ENCODE assay signal across 19 mouse cellular contexts in the genomic region with DNA sequence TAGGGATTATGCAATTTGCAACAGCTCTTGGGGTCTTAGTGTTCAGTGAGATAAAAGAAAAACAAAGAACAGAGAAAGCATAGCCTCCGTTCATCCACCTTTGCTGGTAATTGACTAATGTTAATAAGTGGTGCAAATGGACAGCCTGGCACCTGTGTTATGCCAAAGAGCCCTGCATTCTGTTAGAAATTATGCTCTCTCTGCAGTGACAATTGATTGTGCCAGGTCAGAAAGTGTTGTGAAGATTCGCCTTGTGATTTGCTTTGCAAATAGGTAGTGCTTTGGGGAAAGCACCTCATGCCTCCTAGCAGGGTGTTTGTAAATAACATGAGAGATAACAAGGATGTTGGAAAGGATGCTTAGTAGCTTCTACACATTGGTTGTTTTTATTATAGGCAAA.
A peak's percentile ranks its signal among the peaks of the same experiment; 100 is the strongest.
DNase-seq lines count a peak whose midpoint lies in the region; ATAC-seq and TF ChIP-seq lines count a peak whose summit lies in the region.
"Had no signal": no experiment of that assay in that cellular context is flagged by ENCODE, and none has a peak within 500 bp of the region (broad histone marks: within the 10 kb centered on the region; RNA-seq: fewer than 3 reads in every experiment).

No protein-coding gene starts in this region.

- no peaks in the 10 kb centered on the region for H3K27me3 ChIP-seq in cerebellum, adult 2 months (ENCODE audit: control insufficient read depth, insufficient read depth, low read length)
- H3K27me3 ChIP-seq: embryonic facial prominence, embryonic 12.5 days; forebrain, embryonic 15.5 days; hindbrain, embryonic 13.5 days had no signal

- peak; percentile 82 for ATAC-seq in cerebellum, adult (ENCODE audit: insufficient number of reproducible peaks, low FRiP score, low TSS enrichment)
- ATAC-seq: CD4-positive, CD25-positive, alpha-beta regulatory T cell, adult 4 months; forebrain, embryonic 15.5 days; hindbrain, postnatal 0 days had no signal

- no peak for TF ChIP-seq POLR2A in cerebellum, adult 2 months (IDR thresholded peaks at IDR 0.05; ENCODE audit: borderline replicate concordance, insufficient read depth, low read length)

- WGBS in cerebellum, adult 2 months = 12% methylated on average over 2 of the region's 2 CpGs

- H3K4me1 ChIP-seq in cerebellum, adult 2 months (ENCODE audit: control insufficient read depth, insufficient read depth, low read length) = peaks cover 10% of the 10 kb centered on the region
- H3K4me1 ChIP-seq: embryonic facial prominence, embryonic 12.5 days; forebrain, embryonic 15.5 days; heart, embryonic 10.5 days; hindbrain, embryonic 13.5 days had no signal

- TF ChIP-seq CTCF in cerebellum, adult 2 months (IDR thresholded peaks at IDR 0.05; ENCODE audit: borderline replicate concordance, insufficient read depth, low read depth, low read length) = no peak

- no peak for DNase-seq in cerebellum, postnatal 4 days (ENCODE audit: low spot score in 2 of 2)
- DNase-seq in cerebellum, adult 2 months = peak; percentile 49 to 81
- peak; percentile 43 to 54 for DNase-seq in cerebellum, postnatal 10 days
- DNase-seq in layer of hippocampus, adult 9-11 months = no peak
- DNase-seq in testis, postnatal 10 days (ENCODE audit: low spot score) = no peak
- no peak for DNase-seq in spleen, postnatal 4 days (ENCODE audit: low spot score in 2 of 2)
- DNase-seq: adrenal gland, adult 8-10 months; adrenal gland, postnatal 36 days; B cell, adult 2 months; gastrocnemius, postnatal 10 days; heart, adult 18-20 months; heart, postnatal 10 days had no signal

- H3K4me3 ChIP-seq in cerebellum, adult 2 months (replicated peaks; ENCODE audit: insufficient read depth, low read depth, low read length) = no peak overlapping the region
- H3K4me3 ChIP-seq: embryonic facial prominence, embryonic 12.5 days; forebrain, embryonic 15.5 days; heart, embryonic 10.5 days; hindbrain, embryonic 13.5 days had no signal

- no peak overlapping the region for H3K27ac ChIP-seq in cerebellum, adult 2 months (ENCODE audit: insufficient read depth, low read length)
- H3K27ac ChIP-seq: embryonic facial prominence, embryonic 12.5 days; forebrain, embryonic 15.5 days; heart, embryonic 10.5 days; hindbrain, embryonic 13.5 days; hindbrain, postnatal 0 days had no signal

Comparison
In these comparisons a context has a peak if more than half of its experiments do, and no peak if none do; other contexts are left out.
1. DNase-seq: peak in cerebellum, adult 2 months (2 of 2) and cerebellum, postnatal 10 days (2 of 2); none in cerebellum, postnatal 4 days (0 of 2), layer of hippocampus, adult 9-11 months (single experiment), testis, postnatal 10 days (single experiment) and spleen, postnatal 4 days (0 of 2).